Mouse (Mus musculus): ENCODE data around the gene Tmem102. TPM values are rescaled to one million over a fixed set of nuclear protein-coding genes. Genes with fewer than 3 reads are reported as not detected.

Gene Tmem102
- polyA plus RNA-seq, 1 experiment from 2014 or later: 0.68 TPM

GRCm38 (mm10) chr11:69846198-69846680, 40.8 kb upstream of the Tmem102 start, which contains the start of gene Plscr3:
Plscr3 (plus strand) TSS chr11:69846376.
- H3K9ac ChIP-seq (replicated peaks; ENCODE audit: low read depth, low read length): peak within 1 kb of the TSS; percentile 93
- no peaks in the 10 kb centered on the region for H3K9me3 ChIP-seq (ENCODE audit: control insufficient read depth, low read length)
- WGBS: under 1% methylated on average over 38 of the region's 38 CpGs
- peaks cover 5% of the 10 kb centered on the region; the same call in 1 of the 2 replicates for H3K36me3 ChIP-seq (ENCODE audit: control insufficient read depth, insufficient read depth, low read length)
- no peaks in the 10 kb centered on the region for H3K27me3 ChIP-seq (ENCODE audit: control insufficient read depth, insufficient read depth, low read length)
- H3K4me1 ChIP-seq (ENCODE audit: control insufficient read depth, insufficient read depth, low read length): peaks cover 21% of the 10 kb centered on the region
- H3K4me3 ChIP-seq (ENCODE audit: low read depth, low read length): peak within 1 kb of the TSS; percentile 78
- peak within 1 kb of the TSS; percentile 95 for H3K4me2 ChIP-seq (ENCODE audit: low read depth, low read length)
- H3K27ac ChIP-seq (ENCODE audit: low read depth, low read length): peak within 1 kb of the TSS; percentile 96
- ATAC-seq (ENCODE audit: low read depth): peak; percentile 92

GRCm38 (mm10) chr11:69838714-69839104, 33.3 kb upstream of the Tmem102 start:
- H3K4me2 ChIP-seq (ENCODE audit: low read depth, low read length): peak overlapping the region; percentile 98
- H3K27ac ChIP-seq (ENCODE audit: low read depth, low read length): peak overlapping the region; percentile 85
- peaks cover 24% of the 10 kb centered on the region for H3K4me1 ChIP-seq (ENCODE audit: control insufficient read depth, insufficient read depth, low read length)
- ATAC-seq (ENCODE audit: low read depth): no peak
- 3% methylated on average over 7 of the region's 7 CpGs for WGBS
- peaks cover 2% of the 10 kb centered on the region for H3K36me3 ChIP-seq (ENCODE audit: control insufficient read depth, insufficient read depth, low read length)
- H3K4me3 ChIP-seq (ENCODE audit: low read depth, low read length): peak overlapping the region; percentile 92
- peak overlapping the region; percentile 56 for H3K9ac ChIP-seq (replicated peaks; ENCODE audit: low read depth, low read length)
- no peaks in the 10 kb centered on the region for H3K27me3 ChIP-seq (ENCODE audit: control insufficient read depth, insufficient read depth, low read length)
- no peaks in the 10 kb centered on the region for H3K9me3 ChIP-seq (ENCODE audit: control insufficient read depth, low read length)

GRCm38 (mm10) chr11:69837952-69838713, 32.7 kb upstream of the Tmem102 start, which contains the start of gene Tmem256:
Tmem256 (plus strand) TSS chr11:69838514.
- H3K36me3 ChIP-seq (ENCODE audit: control insufficient read depth, insufficient read depth, low read length): peaks cover 8% of the 10 kb centered on the region
- H3K9me3 ChIP-seq (ENCODE audit: control insufficient read depth, low read length): no peaks in the 10 kb centered on the region
- peak within 1 kb of the TSS; percentile 97 for H3K27ac ChIP-seq (ENCODE audit: low read depth, low read length)
- peak within 1 kb of the TSS; percentile 93 for H3K9ac ChIP-seq (replicated peaks; ENCODE audit: low read depth, low read length)
- H3K27me3 ChIP-seq (ENCODE audit: control insufficient read depth, insufficient read depth, low read length): no peaks in the 10 kb centered on the region
- peaks cover 29% of the 10 kb centered on the region for H3K4me1 ChIP-seq (ENCODE audit: control insufficient read depth, insufficient read depth, low read length)
- WGBS: 0% methylated on average over 34 of the region's 34 CpGs
- peak within 1 kb of the TSS; percentile 98 for H3K4me2 ChIP-seq (ENCODE audit: low read depth, low read length)
- peak; percentile 89 for ATAC-seq (ENCODE audit: low read depth)
- peak within 1 kb of the TSS; percentile 92 for H3K4me3 ChIP-seq (ENCODE audit: low read depth, low read length)

GRCm38 (mm10) chr11:69837604-69837951, 32.2 kb upstream of the Tmem102 start, which contains the start of gene Nlgn2:
Nlgn2 (minus strand) TSS chr11:69837784.
- peak within 1 kb of the TSS; percentile 92 for H3K4me3 ChIP-seq (ENCODE audit: low read depth, low read length)
- H3K27ac ChIP-seq (ENCODE audit: low read depth, low read length): peak within 1 kb of the TSS; percentile 97
- peak within 1 kb of the TSS; percentile 98 for H3K4me2 ChIP-seq (ENCODE audit: low read depth, low read length)
- peaks cover 29% of the 10 kb centered on the region for H3K4me1 ChIP-seq (ENCODE audit: control insufficient read depth, insufficient read depth, low read length)
- peak within 1 kb of the TSS; percentile 93 for H3K9ac ChIP-seq (replicated peaks; ENCODE audit: low read depth, low read length)
- no peaks in the 10 kb centered on the region for H3K27me3 ChIP-seq (ENCODE audit: control insufficient read depth, insufficient read depth, low read length)
- H3K9me3 ChIP-seq (ENCODE audit: control insufficient read depth, low read length): no peaks in the 10 kb centered on the region
- peaks cover 14% of the 10 kb centered on the region for H3K36me3 ChIP-seq (ENCODE audit: control insufficient read depth, insufficient read depth, low read length)
- ATAC-seq (ENCODE audit: low read depth): peak; percentile 68
- 0% methylated on average over 28 of the region's 32 CpGs for WGBS

GRCm38 (mm10) chr11:69836703-69837576, 31.5 kb upstream of the Tmem102 start:
- no peaks in the 10 kb centered on the region for H3K27me3 ChIP-seq (ENCODE audit: control insufficient read depth, insufficient read depth, low read length)
- H3K4me3 ChIP-seq (ENCODE audit: low read depth, low read length): peak overlapping the region; percentile 92
- H3K9ac ChIP-seq (replicated peaks; ENCODE audit: low read depth, low read length): peak overlapping the region; percentile 93
- H3K36me3 ChIP-seq (ENCODE audit: control insufficient read depth, insufficient read depth, low read length): peaks cover 15% of the 10 kb centered on the region
- peak overlapping the region; percentile 97 for H3K27ac ChIP-seq (ENCODE audit: low read depth, low read length)
- WGBS: 2% methylated on average over 44 of the region's 52 CpGs
- H3K4me2 ChIP-seq (ENCODE audit: low read depth, low read length): peak overlapping the region; percentile 98
- H3K4me1 ChIP-seq (ENCODE audit: control insufficient read depth, insufficient read depth, low read length): peaks cover 29% of the 10 kb centered on the region
- H3K9me3 ChIP-seq (ENCODE audit: control insufficient read depth, low read length): no peaks in the 10 kb centered on the region
- peak; percentile 3 for ATAC-seq (ENCODE audit: low read depth)

- Histone ChIP-seq H3K9me3 (ENCODE audit: control insufficient read depth, low read length) (no peaks in the 10 kb centered on the region), H3K4me1 (ENCODE audit: control insufficient read depth, insufficient read depth, low read length) (peaks cover 29% of the 10 kb centered on the region), H3K27ac (ENCODE audit: low read depth, low read length) (peak overlapping the region; percentile 97), H3K4me3 (ENCODE audit: low read depth, low read length) (peak overlapping the region; percentile 92), H3K4me2 (ENCODE audit: low read depth, low read length) (peak overlapping the region; percentile 98), H3K36me3 (ENCODE audit: control insufficient read depth, insufficient read depth, low read length) (peaks cover 16% of the 10 kb centered on the region), H3K27me3 (ENCODE audit: control insufficient read depth, insufficient read depth, low read length) (no peaks in the 10 kb centered on the region), H3K9ac (replicated peaks; ENCODE audit: low read depth, low read length) (peak overlapping the region; percentile 93)
- WGBS: 4% methylated on average over 4 of the region's 4 CpGs
- ATAC-seq (ENCODE audit: low read depth): no peak
Measured at GRCm38 (mm10) chr11:69835966-69836335, 30.5 kb upstream of the Tmem102 start.

- Histone ChIP-seq H3K9me3 (ENCODE audit: control insufficient read depth, low read length) (no peaks in the 10 kb centered on the region), H3K36me3 (ENCODE audit: control insufficient read depth, insufficient read depth, low read length) (peaks cover 18% of the 10 kb centered on the region), H3K4me2 (ENCODE audit: low read depth, low read length) (peak overlapping the region; percentile 98), H3K4me3 (ENCODE audit: low read depth, low read length) (peak overlapping the region; percentile 92), H3K4me1 (ENCODE audit: control insufficient read depth, insufficient read depth, low read length) (peaks cover 29% of the 10 kb centered on the region), H3K27me3 (ENCODE audit: control insufficient read depth, insufficient read depth, low read length) (no peaks in the 10 kb centered on the region), H3K9ac (replicated peaks; ENCODE audit: low read depth, low read length) (peak overlapping the region; percentile 93), H3K27ac (ENCODE audit: low read depth, low read length) (peak overlapping the region; percentile 34)
- 3% methylated on average over 9 of the region's 9 CpGs for WGBS
- ATAC-seq (ENCODE audit: low read depth): no peak
Measured at GRCm38 (mm10) chr11:69835326-69835965, 30.0 kb upstream of the Tmem102 start.

GRCm38 (mm10) chr11:69834001-69834549, 28.7 kb upstream of the Tmem102 start:
- Histone ChIP-seq H3K9me3 (ENCODE audit: control insufficient read depth, low read length) (no peaks in the 10 kb centered on the region), H3K36me3 (ENCODE audit: control insufficient read depth, insufficient read depth, low read length) (peaks cover 22% of the 10 kb centered on the region), H3K27me3 (ENCODE audit: control insufficient read depth, insufficient read depth, low read length) (no peaks in the 10 kb centered on the region), H3K9ac (replicated peaks; ENCODE audit: low read depth, low read length) (peak overlapping the region; percentile 93), H3K27ac (ENCODE audit: low read depth, low read length) (no peak overlapping the region), H3K4me1 (ENCODE audit: control insufficient read depth, insufficient read depth, low read length) (peaks cover 25% of the 10 kb centered on the region), H3K4me2 (ENCODE audit: low read depth, low read length) (peak overlapping the region; percentile 98), H3K4me3 (ENCODE audit: low read depth, low read length) (peak overlapping the region; percentile 92)
- 7% methylated on average over 37 of the region's 48 CpGs for WGBS
- no peak for ATAC-seq (ENCODE audit: low read depth)
